Mouse (Mus musculus) c-Kit-positive CD71-positive TER-119-positive erythroid progenitor cells, embryonic 14.5 days (primary cell): ENCODE measurements around the gene Arglu1.

Experiments
- DNase-seq: peaks from one replicate; pipeline ENCODE4 v3.0.0-alpha.2; 2013; ENCODE audit warnings: low spot score

Arglu1 gene

GRCm38 (mm10) chr8:8658426-8659224, 31.7 kb downstream of the Arglu1 start:
- no peak for DNase-seq

GRCm38 (mm10) chr8:8657692-8658355, 32.5 kb downstream of the Arglu1 start:
- DNase-seq = no peak

GRCm38 (mm10) chr8:8656578-8657441, 33.5 kb downstream of the Arglu1 start:
- DNase-seq = no peak

- DNase-seq = no peak
Observed at GRCm38 (mm10) chr8:8655346-8656340, 34.7 kb downstream of the Arglu1 start.

GRCm38 (mm10) chr8:8653906-8654489, 36.3 kb downstream of the Arglu1 start:
- no peak for DNase-seq

GRCm38 (mm10) chr8:8653343-8653742, 37.0 kb downstream of the Arglu1 start:
- DNase-seq = no peak

GRCm38 (mm10) chr8:8652388-8652787, 37.9 kb downstream of the Arglu1 start:
- no peak for DNase-seq

- DNase-seq = no peak
Observed at GRCm38 (mm10) chr8:8649944-8650343, 40.4 kb downstream of the Arglu1 start.

GRCm38 (mm10) chr8:8649536-8649935, 40.8 kb downstream of the Arglu1 start:
- no peak for DNase-seq

GRCm38 (mm10) chr8:8648686-8649085, 41.6 kb downstream of the Arglu1 start:
- DNase-seq = no peak

- DNase-seq = no peak
Observed at GRCm38 (mm10) chr8:8647824-8648223, 42.5 kb downstream of the Arglu1 start.

- DNase-seq = no peak
Observed at GRCm38 (mm10) chr8:8647319-8647718, 43.0 kb downstream of the Arglu1 start.

- no peak for DNase-seq
Observed at GRCm38 (mm10) chr8:8644160-8644915, 46.0 kb downstream of the Arglu1 start.

- DNase-seq = no peak
Observed at GRCm38 (mm10) chr8:8640264-8640588, 50.1 kb downstream of the Arglu1 start.

- DNase-seq = no peak
Observed at GRCm38 (mm10) chr8:8639569-8640263, 50.6 kb downstream of the Arglu1 start.

GRCm38 (mm10) chr8:8631394-8631793, 58.9 kb downstream of the Arglu1 start:
- no peak for DNase-seq

- DNase-seq = no peak
Observed at GRCm38 (mm10) chr8:8624017-8624416, 66.3 kb downstream of the Arglu1 start.

- no peak for DNase-seq
Observed at GRCm38 (mm10) chr8:8623486-8623885, 66.8 kb downstream of the Arglu1 start.

GRCm38 (mm10) chr8:8622476-8622875, 67.8 kb downstream of the Arglu1 start:
- no peak for DNase-seq

- no peak for DNase-seq
Observed at GRCm38 (mm10) chr8:8622031-8622430, 68.3 kb downstream of the Arglu1 start.
